ENCODE assay signal across 15 mouse cellular contexts in the genomic region with DNA sequence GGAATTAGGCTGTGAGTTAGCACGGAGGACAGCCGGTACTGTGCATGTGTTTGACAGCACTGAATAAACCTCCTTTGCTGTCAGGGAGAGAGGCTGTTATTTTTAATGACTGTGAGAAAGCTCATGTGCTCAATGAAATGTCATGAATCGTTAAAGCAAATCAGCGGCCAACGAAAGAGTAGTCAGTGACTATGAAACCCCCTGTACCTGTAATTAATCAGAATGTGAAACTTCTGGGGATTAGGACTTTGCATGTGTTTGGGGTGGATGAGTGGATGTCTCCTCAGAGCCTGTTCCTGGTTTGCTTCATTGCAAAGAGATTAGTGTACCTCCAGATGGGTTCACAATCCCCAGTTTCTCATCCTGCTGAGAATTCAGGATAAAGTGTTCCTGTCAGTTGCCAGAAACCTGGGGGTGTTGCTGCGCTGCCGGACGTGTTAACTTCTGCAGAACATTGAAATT.
DNase-seq lines count a peak whose midpoint lies in the region; ATAC-seq and TF ChIP-seq lines count a peak whose summit lies in the region.
"Had no signal": no experiment of that assay in that cellular context is flagged by ENCODE, and none has a peak within 500 bp of the region (broad histone marks: within the 10 kb centered on the region; RNA-seq: fewer than 3 reads in every experiment).

No protein-coding gene starts in this region.

- no peak overlapping the region for H3K9ac ChIP-seq in stomach, postnatal 0 days (ENCODE audit: low read length)
- H3K9ac ChIP-seq: hindbrain, embryonic 15.5 days; midbrain, embryonic 15.5 days had no signal

- no peaks in the 10 kb centered on the region for H3K9me3 ChIP-seq in stomach, postnatal 0 days (ENCODE audit: control insufficient read depth, low read length)
- H3K9me3 ChIP-seq: forebrain, embryonic 10.5 days; hindbrain, embryonic 15.5 days; midbrain, embryonic 15.5 days had no signal

- H3K27me3 ChIP-seq in stomach, postnatal 0 days (ENCODE audit: control insufficient read depth, insufficient read depth, low read length), result no peaks in the 10 kb centered on the region
- H3K27me3 ChIP-seq: hindbrain, embryonic 15.5 days; midbrain, embryonic 15.5 days; Patski had no signal

- 52% methylated on average over 8 of the region's 8 CpGs for WGBS in stomach, postnatal 0 days

- H3K4me3 ChIP-seq in stomach, postnatal 0 days (ENCODE audit: low read depth, low read length), result no peak overlapping the region
- H3K4me3 ChIP-seq: forebrain, embryonic 10.5 days; hindbrain, embryonic 15.5 days; midbrain, embryonic 15.5 days had no signal

- H3K36me3 ChIP-seq in stomach, postnatal 0 days (ENCODE audit: control insufficient read depth, insufficient read depth, low read length), result no peaks in the 10 kb centered on the region
- H3K36me3 ChIP-seq: forebrain, embryonic 10.5 days; hindbrain, embryonic 15.5 days; midbrain, embryonic 15.5 days had no signal

- no peak for ATAC-seq in erythroblast, adult 5-6 weeks (replicated peaks; ENCODE audit: low FRiP score, poor library complexity, severe bottlenecking)
- no peak for ATAC-seq in stomach, postnatal 0 days (ENCODE audit: low FRiP score, low TSS enrichment)
- ATAC-seq: lung, postnatal 0 days; midbrain, embryonic 15.5 days; Patski had no signal

- no peak overlapping the region for H3K27ac ChIP-seq in stomach, postnatal 0 days (replicated peaks)
- H3K27ac ChIP-seq: forebrain, embryonic 10.5 days; hindbrain, embryonic 15.5 days; midbrain, embryonic 15.5 days had no signal

- no peaks in the 10 kb centered on the region for H3K4me1 ChIP-seq in stomach, postnatal 0 days (replicated peaks; ENCODE audit: control insufficient read depth, insufficient read depth)
- H3K4me1 ChIP-seq: hindbrain, embryonic 15.5 days; midbrain, embryonic 15.5 days had no signal

- DNase-seq in embryo, embryonic 11 days, result peak; percentile 10
- no peak for DNase-seq in embryo, embryonic 9.5 days (ENCODE audit: extremely low spot score)
- peak; percentile 59 to 65 for DNase-seq in right cerebral cortex, adult 2 months (ENCODE audit: low spot score in 2 of 2)
- DNase-seq in right cerebral cortex, postnatal 4 days, result no peak
- DNase-seq in left cerebral cortex, postnatal 36 days (ENCODE audit: low spot score in 2 of 2), result peak; percentile 47 to 55
- DNase-seq in gastrocnemius, adult 18-20 months (ENCODE audit: low spot score), result no peak
- DNase-seq in stomach, postnatal 0 days (ENCODE audit: low spot score), result no peak
- DNase-seq: adrenal gland, adult 8-10 months; thymus, postnatal 25 days had no signal

- TF ChIP-seq EP300 in stomach, postnatal 0 days (optimal IDR thresholded peaks at IDR 0.05), result no peak

- TF ChIP-seq CTCF in stomach, postnatal 0 days (IDR thresholded peaks at IDR 0.05; ENCODE audit: low read depth), result no peak

- no peak overlapping the region for H3K4me2 ChIP-seq in stomach, postnatal 0 days (replicated peaks; ENCODE audit: low read depth)
- H3K4me2 ChIP-seq: hindbrain, embryonic 15.5 days; midbrain, embryonic 15.5 days had no signal

- intact Hi-C loops in left cerebral cortex, postnatal 36 days (cut with DNase I), result no loop called here

Comparison
In these comparisons a context has a peak if more than half of its experiments do, and no peak if none do; other contexts are left out.
1. DNase-seq: peak in embryo, embryonic 11 days (single experiment), right cerebral cortex, adult 2 months (2 of 2) and left cerebral cortex, postnatal 36 days (2 of 2); none in embryo, embryonic 9.5 days (single experiment), right cerebral cortex, postnatal 4 days (single experiment), gastrocnemius, adult 18-20 months (single experiment) and stomach, postnatal 0 days (single experiment).